Mouse (Mus musculus) CH12.LX (cell line): ENCODE measurements at regions not wholly inside any gene's neighbourhood (a gene's known extent, or its start where the extent isn't known, plus 50 kb on each side); places are given as distances from the start of the nearest gene placed in this dataset.

Experiments used
- CHD2 ChIP-seq: IDR thresholded peaks from 2 replicates; pipeline ENCODE4 v1.6.1; 2011; ENCODE audit warnings: low read length, improper control_type of control experiment
- CTCF ChIP-seq, 2 experiments: IDR thresholded peaks in 1 of 2; conservative IDR thresholded peaks in 1 of 2; 2 replicates each; pipeline ENCODE4 v1.5.1; 2011 to 2012; ENCODE audit warnings: low read depth in 2 of 2, low read length in 2 of 2, improper control_type of control experiment in 1 of 2, inconsistent platforms in 1 of 2, mild to moderate bottlenecking in 1 of 2, moderate library complexity in 1 of 2
- EP300 ChIP-seq: IDR thresholded peaks from 2 replicates; pipeline ENCODE4 v1.6.1; 2011; ENCODE audit warnings: low read length, improper control_type of control experiment
- ETS1 ChIP-seq: conservative IDR thresholded peaks from 2 replicates; pipeline ENCODE4 v1.6.1; 2012; ENCODE audit warnings: low read depth, mild to moderate bottlenecking, inconsistent platforms, low read length, improper control_type of control experiment, moderate library complexity
- MAX ChIP-seq: IDR thresholded peaks from 2 replicates; pipeline ENCODE4 v1.6.1; 2011; ENCODE audit warnings: low read length, improper control_type of control experiment
- NRF1 ChIP-seq: IDR thresholded peaks from 2 replicates; pipeline ENCODE4 v1.6.1; 2014; ENCODE audit warnings: low read depth, mild to moderate bottlenecking, inconsistent platforms, low read length, improper control_type of control experiment, moderate library complexity
- POLR2A ChIP-seq: IDR thresholded peaks from 2 replicates; pipeline ENCODE4 v1.6.1; 2011; ENCODE audit warnings: low read depth, mild to moderate bottlenecking, improper control_type of control experiment, low read length
- RAD21 ChIP-seq: IDR thresholded peaks from 2 replicates; pipeline ENCODE4 v1.6.1; 2011; ENCODE audit warnings: low read depth, mild to moderate bottlenecking, low read length, improper control_type of control experiment, moderate library complexity
- TBP ChIP-seq: conservative IDR thresholded peaks from 2 replicates; pipeline ENCODE4 v1.6.1; 2011; ENCODE audit warnings: low read depth, low read length, improper control_type of control experiment
- ZKSCAN1 ChIP-seq: IDR thresholded peaks from 2 replicates; pipeline ENCODE4 v1.6.1; 2012; ENCODE audit warnings: low read depth, inconsistent platforms, low read length, improper control_type of control experiment, borderline replicate concordance
- ZMIZ1 ChIP-seq: IDR thresholded peaks from 2 replicates; pipeline ENCODE4 v1.6.1; 2012; ENCODE audit warnings: low read depth, mild to moderate bottlenecking, inconsistent platforms, low read length, improper control_type of control experiment
- ZNF384 ChIP-seq: IDR thresholded peaks from 2 replicates; pipeline ENCODE4 v1.6.1; 2012; ENCODE audit warnings: low read depth, low read length, improper control_type of control experiment, inconsistent platforms

DNA sequence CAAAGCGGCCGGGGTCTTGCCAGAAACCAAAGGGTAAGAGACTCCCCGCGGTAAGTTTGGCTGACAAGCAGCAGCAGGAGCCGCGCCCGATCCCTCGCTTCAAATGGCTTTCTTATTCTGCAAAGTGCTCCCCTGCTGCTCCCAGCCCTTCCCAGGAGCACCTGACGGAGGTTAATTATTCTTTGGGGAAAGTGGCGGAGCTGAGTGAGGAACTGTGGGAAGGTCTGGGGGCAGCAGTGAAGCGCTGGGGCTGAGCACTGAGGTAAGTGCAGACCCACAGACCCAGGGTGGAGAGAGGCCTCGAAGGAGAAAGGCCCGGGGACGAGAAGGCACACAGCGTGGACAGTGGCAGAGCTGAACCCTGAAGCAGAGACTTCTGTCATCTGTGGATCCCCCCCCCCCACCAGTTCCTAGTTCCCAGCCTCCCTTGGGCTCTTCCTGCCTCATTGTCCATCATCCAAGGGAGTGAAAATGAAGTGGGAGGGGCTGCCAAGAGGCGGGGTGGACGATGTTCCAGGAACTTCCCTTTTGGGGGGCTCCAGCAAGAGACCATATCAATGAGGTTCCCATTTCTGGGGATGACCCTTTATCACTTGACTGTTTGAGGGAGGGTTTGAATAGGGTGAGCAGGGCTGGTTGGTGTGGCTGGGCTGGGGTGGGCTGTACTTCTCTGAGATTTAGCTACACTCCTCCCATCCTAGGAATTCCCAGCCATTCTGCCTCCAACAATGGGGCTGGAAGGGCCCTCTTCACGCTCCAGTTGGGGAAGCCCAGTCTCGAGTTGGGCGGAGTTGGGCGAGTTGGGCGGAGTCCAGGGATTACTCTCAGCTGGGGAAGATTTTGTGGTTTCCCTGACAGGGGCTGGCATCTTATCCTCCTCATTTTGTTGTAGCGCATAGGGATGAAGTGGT is 59.4 kb upstream of the Shb start:
- no peak for TF ChIP-seq CTCF (conservative IDR thresholded peaks at IDR 0.05 in 1 of 2, IDR thresholded peaks at IDR 0.05 in 1 of 2; ENCODE audit: low read depth in 2 of 2, low read length in 2 of 2)
- no peak for TF ChIP-seq ETS1
- no peak for TF ChIP-seq ZNF384
- no peak for TF ChIP-seq ZMIZ1
- TF ChIP-seq MAX: no peak
- no peak for TF ChIP-seq ZKSCAN1
- TF ChIP-seq EP300: no peak
- TF ChIP-seq NRF1: no peak
- TF ChIP-seq POLR2A: no peak
- no peak for TF ChIP-seq TBP
- no peak for TF ChIP-seq RAD21
- TF ChIP-seq CHD2: no peak
